Mouse (Mus musculus) brain, embryonic 14.5 days (tissue): ENCODE results near the gene Pfdn5. TPM values are rescaled to one million over a fixed set of nuclear protein-coding genes. Genes with fewer than 3 reads are reported as not detected.
A peak's percentile ranks its signal among the peaks of the same experiment; 100 is the strongest.

Experiments used
- DNase-seq: peaks from one replicate; pipeline ENCODE4 v3.0.0-alpha.2; 2011; ENCODE audit warnings: low read depth
- CTCF ChIP-seq: fragments of 200-500 bp; IDR thresholded peaks from 2 replicates; pipeline ENCODE4 v1.5.1; 2012; ENCODE audit warnings: inconsistent platforms, mild to moderate bottlenecking, moderate library complexity, borderline replicate concordance; ENCODE audit not compliant: insufficient read depth, insufficient read length; ENCODE audit errors: extremely low read depth
- POLR2A ChIP-seq: fragments of 200-500 bp; IDR thresholded peaks from 2 replicates; pipeline ENCODE4 v1.6.1; 2012; ENCODE audit warnings: mild to moderate bottlenecking, inconsistent platforms, borderline replicate concordance; ENCODE audit not compliant: poor library complexity, insufficient read depth, insufficient read length, severe bottlenecking; ENCODE audit errors: extremely low read depth
- polyA plus RNA-seq: library from polyadenylated mRNA; depleted of rRNA; stranded (reverse); fragments of >200 nt; gene quantifications from 2 replicates; pipeline ENCODE4 v1.2.3, GENCODE M21; 2012

Gene Pfdn5
- polyA plus RNA-seq, 1 experiment = 362 TPM

- peak; percentile 48; the same call in 1 of the 2 replicates for TF ChIP-seq CTCF
- DNase-seq = peak; percentile 38
Measured at GRCm38 (mm10) chr15:102335925-102336324, 10.0 kb downstream of the Pfdn5 start.

DNA sequence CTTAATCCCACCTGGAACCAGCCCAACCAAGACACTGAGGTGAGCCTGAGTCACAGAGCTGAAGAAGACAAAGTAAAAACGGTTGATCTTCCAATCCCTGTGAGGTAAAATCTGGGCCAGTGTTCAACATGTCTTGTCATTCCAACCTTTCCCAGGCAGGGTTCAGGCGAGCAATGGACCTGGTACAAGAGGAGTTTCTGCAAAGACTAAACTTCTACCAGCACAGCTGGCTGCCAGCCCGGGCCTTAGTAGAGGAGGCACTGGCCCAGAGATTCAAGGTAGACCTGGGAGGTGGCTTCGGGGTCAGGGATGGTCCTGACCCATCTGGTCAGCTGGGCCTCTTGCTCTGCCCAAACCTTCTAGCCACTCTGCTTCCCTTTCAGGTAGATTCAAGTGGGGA, 11.0 kb downstream of the Pfdn5 start:
- TF ChIP-seq CTCF = no peak
- no peak for TF ChIP-seq POLR2A
- no peak for DNase-seq

DNA sequence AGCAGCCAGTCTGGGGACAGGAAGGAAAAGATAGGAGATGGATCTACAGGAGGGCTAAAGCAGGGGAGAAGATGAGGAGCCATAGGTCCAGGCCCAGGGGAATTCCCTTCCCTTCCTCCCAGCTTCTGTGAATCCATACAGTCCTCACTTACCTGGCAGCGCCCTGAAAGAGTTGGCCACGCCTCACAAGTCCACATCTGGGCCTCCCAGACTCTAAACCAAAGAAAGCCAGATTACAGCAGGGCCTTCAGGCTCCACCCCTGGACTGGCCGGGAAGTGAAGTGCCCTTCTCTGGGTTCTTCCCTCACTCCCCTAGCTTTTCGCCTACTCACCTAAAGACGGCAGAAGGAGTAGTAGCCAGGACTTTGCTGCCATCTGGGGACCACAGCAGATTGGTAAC, 13.7 kb downstream of the Pfdn5 start:
- TF ChIP-seq CTCF (no peak), POLR2A (no peak)

GRCm38 (mm10) chr15:102341580-102341979, 15.7 kb downstream of the Pfdn5 start:
- TF ChIP-seq POLR2A (no peak), CTCF (peak; percentile 63; the same call in 1 of the 2 replicates)
- peak; percentile 63 for DNase-seq

More for the DNA sequence above, 13.7 kb downstream of the Pfdn5 start:
- DNase-seq = no peak

DNA sequence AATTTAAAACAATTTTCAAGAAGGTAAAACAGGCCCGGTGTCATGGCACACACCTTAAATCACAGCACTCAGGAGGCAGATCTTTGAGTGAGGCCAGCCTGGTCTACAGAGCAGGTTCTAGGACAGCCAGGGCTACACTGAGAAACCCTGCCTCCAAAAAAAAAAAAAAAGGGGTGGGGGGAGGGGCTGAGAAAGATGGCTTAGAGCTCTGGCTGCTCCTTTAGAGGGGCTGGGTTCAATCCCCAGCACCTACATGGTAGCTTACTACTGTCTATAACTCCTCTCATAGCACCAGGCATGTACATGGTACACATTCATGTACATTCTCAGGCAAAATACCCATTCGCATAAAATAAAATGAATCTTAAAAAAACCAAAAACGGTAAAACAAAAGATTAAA, 18.6 kb downstream of the Pfdn5 start:
- no peak for DNase-seq
- no peak for TF ChIP-seq CTCF
- TF ChIP-seq POLR2A = no peak

GRCm38 (mm10) chr15:102346444-102346843, 20.5 kb downstream of the Pfdn5 start:
- TF ChIP-seq CTCF (no peak), POLR2A (no peak)
- DNase-seq = no peak

DNA sequence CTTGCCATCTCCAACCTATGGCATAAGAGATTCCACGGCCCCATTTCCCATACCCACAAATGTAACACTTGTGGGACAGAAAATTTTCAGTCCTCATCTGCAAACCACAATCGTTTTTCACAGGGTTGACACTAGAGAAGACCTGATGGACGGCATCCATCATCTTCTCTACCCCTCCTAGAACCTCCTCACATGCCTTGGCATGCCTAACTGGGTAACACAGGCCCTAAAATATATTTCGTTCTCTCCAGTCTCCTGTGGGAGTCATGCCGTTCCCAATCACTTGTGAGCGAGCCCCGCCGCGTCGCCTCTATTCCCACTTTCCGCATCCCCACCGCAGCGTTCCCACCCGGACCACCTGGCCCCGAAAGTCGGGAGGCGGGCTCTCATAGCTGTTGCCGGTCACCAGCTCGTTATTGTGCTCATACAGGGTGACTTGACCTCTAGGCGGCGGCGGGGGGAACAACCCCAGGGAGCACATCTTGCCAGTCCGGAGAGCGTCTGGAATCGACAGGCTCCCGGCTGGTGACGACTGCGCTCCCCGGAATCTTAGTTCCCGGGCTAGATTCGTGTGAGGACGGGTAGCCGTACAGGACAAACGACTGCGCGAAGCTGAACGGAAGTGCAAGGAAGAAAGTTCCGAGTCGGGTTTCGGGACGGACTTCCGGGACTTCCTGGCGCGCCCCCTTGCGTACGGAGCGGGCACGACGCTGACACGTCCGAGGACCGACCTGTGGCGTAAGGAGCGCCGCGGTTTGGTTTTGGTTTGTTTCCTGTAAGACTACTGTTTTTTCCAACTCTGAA, 24.4 kb downstream of the Pfdn5 start, which contains the start of gene Aaas:
Gene Aaas (minus strand): TSS at position 634 of the 804 bp plus-strand sequence.
- peak; percentile 98 for DNase-seq
- TF ChIP-seq POLR2A (no peak), CTCF (peak; percentile 91)

- DNase-seq = no peak
- TF ChIP-seq POLR2A (no peak), CTCF (no peak)
Measured at GRCm38 (mm10) chr15:102350942-102351291, 25.0 kb downstream of the Pfdn5 start.

GRCm38 (mm10) chr15:102352177-102352576, 26.3 kb downstream of the Pfdn5 start:
- TF ChIP-seq POLR2A (no peak), CTCF (no peak)
- DNase-seq = no peak

GRCm38 (mm10) chr15:102353986-102354385, 28.1 kb downstream of the Pfdn5 start:
- TF ChIP-seq CTCF = no peak
- TF ChIP-seq POLR2A = no peak
- DNase-seq = no peak

GRCm38 (mm10) chr15:102355134-102355870, 29.4 kb downstream of the Pfdn5 start:
- peak; percentile 73 for DNase-seq

More at GRCm38 (mm10) chr15:102355134-102355870, 29.4 kb downstream of the Pfdn5 start:
- TF ChIP-seq POLR2A (0 out of 2 replicates have a peak, but pooled peaks have one; percentile 25), CTCF (peak; percentile 34; the same call in 1 of the 2 replicates)
